Mouse (Mus musculus): ENCODE data around the gene Pld3. TPM values are rescaled to one million over a fixed set of nuclear protein-coding genes. Genes with fewer than 3 reads are reported as not detected.
"Not testable (repeated sequence)": the region's sequence is repeated elsewhere in the genome, so short reads cannot be mapped to it uniquely, and the experiment has no call there.

Pld3 gene
- polyA plus RNA-seq, 1 experiment = 280 TPM

- no peaks in the 10 kb centered on the region for H3K27me3 ChIP-seq (ENCODE audit: control insufficient read depth, insufficient read depth, low read length)
- no peak for TF ChIP-seq CTCF (IDR thresholded peaks at IDR 0.05; ENCODE audit: extremely low read depth, insufficient read depth, insufficient read length, insufficient replicate concordance)
- TF ChIP-seq POLR2A (IDR thresholded peaks at IDR 0.05; ENCODE audit: low read depth, low read length) = no peak
- no peak for DNase-seq (ENCODE audit: low read depth in 1 of 2, low spot score in 2 of 2)
- no peaks in the 10 kb centered on the region for H3K4me1 ChIP-seq (ENCODE audit: control insufficient read depth, insufficient read depth, insufficient read length)
- no peak within 1 kb of the TSS for H3K4me3 ChIP-seq (ENCODE audit: extremely low read depth, insufficient read depth, insufficient read length)
- H3K27ac ChIP-seq (ENCODE audit: insufficient read depth, low read length) = no peak within 1 kb of the TSS
- no peaks in the 10 kb centered on the region for H3K36me3 ChIP-seq (ENCODE audit: control insufficient read depth, insufficient read depth, low read length)
- WGBS = 82% methylated on average over 3 of the region's 3 CpGs
Measured at GRCm38 (mm10) chr7:27499036-27499435, 54.0 kb downstream of the Pld3 start, which contains the start of gene Prx. Gene Prx, plus strand, starts transcription at chr7:27499324.

- WGBS = 89% methylated on average over 8 of the region's 9 CpGs
- H3K4me1 ChIP-seq (ENCODE audit: control insufficient read depth, insufficient read depth, insufficient read length); H3K36me3 ChIP-seq (ENCODE audit: control insufficient read depth, insufficient read depth, low read length); H3K27ac ChIP-seq (ENCODE audit: insufficient read depth, low read length); DNase-seq (ENCODE audit: low read depth in 1 of 2, low spot score in 2 of 2); H3K27me3 ChIP-seq (ENCODE audit: control insufficient read depth, insufficient read depth, low read length); H3K4me3 ChIP-seq (ENCODE audit: extremely low read depth, insufficient read depth, insufficient read length): not testable (repeated sequence)
Measured at GRCm38 (mm10) chr7:27494659-27495367, 58.2 kb downstream of the Pld3 start.

GRCm38 (mm10) chr7:27493450-27493849 lies 59.6 kb downstream of the Pld3 start:
- no peak for TF ChIP-seq CTCF (IDR thresholded peaks at IDR 0.05; ENCODE audit: extremely low read depth, insufficient read depth, insufficient read length, insufficient replicate concordance)
- no peak for TF ChIP-seq POLR2A (IDR thresholded peaks at IDR 0.05; ENCODE audit: low read depth, low read length)
- Histone ChIP-seq H3K27ac (ENCODE audit: insufficient read depth, low read length) (no peak overlapping the region), H3K27me3 (ENCODE audit: control insufficient read depth, insufficient read depth, low read length) (no peaks in the 10 kb centered on the region), H3K4me3 (ENCODE audit: extremely low read depth, insufficient read depth, insufficient read length) (no peak overlapping the region), H3K36me3 (ENCODE audit: control insufficient read depth, insufficient read depth, low read length) (peaks cover 7% of the 10 kb centered on the region), H3K4me1 (ENCODE audit: control insufficient read depth, insufficient read depth, insufficient read length) (peaks cover 4% of the 10 kb centered on the region)
- WGBS = 68% methylated on average over 5 of the region's 5 CpGs
- no peak for DNase-seq (ENCODE audit: low read depth in 1 of 2, low spot score in 2 of 2)

- Histone ChIP-seq H3K27ac (ENCODE audit: insufficient read depth, low read length) (no peak overlapping the region), H3K36me3 (ENCODE audit: control insufficient read depth, insufficient read depth, low read length) (peaks cover 7% of the 10 kb centered on the region), H3K4me1 (ENCODE audit: control insufficient read depth, insufficient read depth, insufficient read length) (peaks cover 7% of the 10 kb centered on the region), H3K4me3 (ENCODE audit: extremely low read depth, insufficient read depth, insufficient read length) (no peak overlapping the region), H3K27me3 (ENCODE audit: control insufficient read depth, insufficient read depth, low read length) (no peaks in the 10 kb centered on the region)
- TF ChIP-seq CTCF (IDR thresholded peaks at IDR 0.05; ENCODE audit: extremely low read depth, insufficient read depth, insufficient read length, insufficient replicate concordance) (no peak), POLR2A (IDR thresholded peaks at IDR 0.05; ENCODE audit: low read depth, low read length) (no peak)
- 49% methylated on average over 3 of the region's 3 CpGs for WGBS
- DNase-seq (ENCODE audit: low read depth in 1 of 2, low spot score in 2 of 2) = no peak
Measured at GRCm38 (mm10) chr7:27493022-27493421, 60.0 kb downstream of the Pld3 start.

- Histone ChIP-seq H3K27ac (ENCODE audit: insufficient read depth, low read length) (no peak overlapping the region), H3K27me3 (ENCODE audit: control insufficient read depth, insufficient read depth, low read length) (no peaks in the 10 kb centered on the region), H3K4me3 (ENCODE audit: extremely low read depth, insufficient read depth, insufficient read length) (no peak overlapping the region), H3K4me1 (ENCODE audit: control insufficient read depth, insufficient read depth, insufficient read length) (peaks cover 9% of the 10 kb centered on the region), H3K36me3 (ENCODE audit: control insufficient read depth, insufficient read depth, low read length) (peaks cover 7% of the 10 kb centered on the region)
- WGBS = 88% methylated on average over 7 of the region's 7 CpGs
- no peak for DNase-seq (ENCODE audit: low read depth in 1 of 2, low spot score in 2 of 2)
- TF ChIP-seq POLR2A (IDR thresholded peaks at IDR 0.05; ENCODE audit: low read depth, low read length) (no peak), CTCF (IDR thresholded peaks at IDR 0.05; ENCODE audit: extremely low read depth, insufficient read depth, insufficient read length, insufficient replicate concordance) (no peak)
Measured at GRCm38 (mm10) chr7:27491856-27492255, 61.2 kb downstream of the Pld3 start.

GRCm38 (mm10) chr7:27490543-27491329 lies 62.3 kb downstream of the Pld3 start:
- Histone ChIP-seq H3K27me3 (ENCODE audit: control insufficient read depth, insufficient read depth, low read length) (no peaks in the 10 kb centered on the region), H3K4me1 (ENCODE audit: control insufficient read depth, insufficient read depth, insufficient read length) (peaks cover 9% of the 10 kb centered on the region), H3K4me3 (ENCODE audit: extremely low read depth, insufficient read depth, insufficient read length) (peak overlapping the region; percentile 65), H3K36me3 (ENCODE audit: control insufficient read depth, insufficient read depth, low read length) (peaks cover 7% of the 10 kb centered on the region), H3K27ac (ENCODE audit: insufficient read depth, low read length) (peak overlapping the region; percentile 91)
- WGBS = under 1% methylated on average over 30 of the region's 33 CpGs
- peak; percentile 67; the same call in 1 of the 2 replicates for TF ChIP-seq CTCF (IDR thresholded peaks at IDR 0.05; ENCODE audit: extremely low read depth, insufficient read depth, insufficient read length, insufficient replicate concordance)
- no peak; the same call in 1 of the 2 replicates for TF ChIP-seq POLR2A (IDR thresholded peaks at IDR 0.05; ENCODE audit: low read depth, low read length)
- peak; percentile 72 to 86 for DNase-seq (ENCODE audit: low read depth in 1 of 2, low spot score in 2 of 2)

- WGBS = 36% methylated on average over 4 of the region's 4 CpGs
- peaks cover 7% of the 10 kb centered on the region for H3K36me3 ChIP-seq (ENCODE audit: control insufficient read depth, insufficient read depth, low read length)
Measured at GRCm38 (mm10) chr7:27490227-27490542, 62.8 kb downstream of the Pld3 start.

More at GRCm38 (mm10) chr7:27490227-27490542, 62.8 kb downstream of the Pld3 start:
- Histone ChIP-seq H3K27ac (ENCODE audit: insufficient read depth, low read length) (peak overlapping the region; percentile 91), H3K4me1 (ENCODE audit: control insufficient read depth, insufficient read depth, insufficient read length) (peaks cover 9% of the 10 kb centered on the region), H3K4me3 (ENCODE audit: extremely low read depth, insufficient read depth, insufficient read length) (peak overlapping the region; percentile 65), H3K27me3 (ENCODE audit: control insufficient read depth, insufficient read depth, low read length) (no peaks in the 10 kb centered on the region)
- TF ChIP-seq CTCF (IDR thresholded peaks at IDR 0.05; ENCODE audit: extremely low read depth, insufficient read depth, insufficient read length, insufficient replicate concordance) (no peak), POLR2A (IDR thresholded peaks at IDR 0.05; ENCODE audit: low read depth, low read length) (no peak)
- no peak for DNase-seq (ENCODE audit: low read depth in 1 of 2, low spot score in 2 of 2)

Measured in spleen, adult 2 months (tissue).